Mouse (Mus musculus): ENCODE results near the gene B3gnt6.
"Not testable (repeated sequence)": the region's sequence is repeated elsewhere in the genome, so short reads cannot be mapped to it uniquely, and the experiment has no call there.

The B3gnt6 gene

GRCm38 (mm10) chr7:98199381-98199780 lies at the start of gene B3gnt6:
B3gnt6 (minus strand) TSS chr7:98199481.
- no peak for DNase-seq

DNA sequence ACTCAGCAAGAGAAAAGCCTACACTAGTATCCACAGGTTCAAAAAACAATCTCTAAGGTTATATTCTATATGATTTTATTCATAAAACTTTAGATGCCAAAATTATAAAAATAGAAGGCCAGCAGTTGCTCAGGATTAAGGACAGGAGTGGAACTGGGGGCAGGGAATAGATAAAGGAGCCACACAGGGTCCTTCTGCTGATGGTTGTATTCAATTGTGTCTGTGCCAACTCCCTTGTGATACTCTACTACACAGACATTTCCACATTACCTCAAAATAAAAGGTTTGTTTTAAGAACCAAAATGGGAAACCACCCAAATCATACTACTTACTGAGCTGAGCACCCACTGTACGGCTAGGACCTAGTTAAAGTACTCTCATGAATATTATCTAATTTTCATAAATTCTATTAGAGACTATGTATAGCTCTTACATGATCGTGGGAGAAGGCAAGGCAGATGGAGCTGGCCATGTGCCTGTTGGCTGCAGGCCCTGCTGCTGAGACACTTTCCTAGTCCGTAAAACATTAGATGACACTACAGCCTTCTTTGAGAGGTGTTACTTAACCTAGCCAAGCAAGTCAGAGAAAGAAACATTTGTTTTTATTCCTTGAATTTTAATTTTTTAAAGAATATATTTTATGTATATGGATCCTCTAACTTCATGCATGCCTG lies 37.5 kb upstream of the B3gnt6 start:
- DNase-seq: no peak

DNA sequence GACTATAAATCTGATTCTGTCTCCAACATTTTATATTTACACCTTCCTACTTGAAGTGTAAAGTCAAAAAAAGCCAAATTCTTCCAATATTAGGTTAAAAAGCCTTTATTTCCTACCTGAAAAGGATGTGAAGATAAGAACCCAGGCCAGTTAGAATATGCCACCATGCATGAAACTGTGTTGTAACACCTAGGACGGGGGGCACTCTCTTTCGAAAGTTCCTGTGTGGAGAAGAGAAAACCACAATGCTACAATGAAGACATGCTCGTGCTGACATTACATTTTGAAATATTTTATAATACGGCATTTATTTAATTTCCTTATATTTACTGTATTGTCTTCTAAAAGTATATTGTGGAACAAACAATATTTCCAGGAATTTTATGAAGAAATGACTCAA lies 24.5 kb upstream of the B3gnt6 start:
- no peak for DNase-seq

DNA sequence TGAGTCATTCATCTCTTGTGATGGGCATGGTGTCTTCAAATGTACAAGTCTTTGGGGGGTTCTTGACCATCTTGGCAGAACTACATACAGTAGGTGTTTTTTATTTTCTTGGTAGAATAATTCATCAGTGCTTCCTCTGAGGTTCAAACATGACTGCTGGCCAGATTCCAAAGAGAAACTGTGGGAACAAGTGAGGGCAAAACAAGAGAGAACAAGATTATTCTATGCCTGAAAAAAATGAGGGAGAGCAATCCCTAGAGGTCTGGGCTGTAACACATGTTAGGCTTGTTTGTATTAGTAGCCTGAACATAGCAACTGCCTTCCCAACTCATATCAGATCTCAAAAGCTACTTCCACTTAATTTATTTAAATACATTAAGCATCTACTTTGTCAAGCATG lies 17.4 kb upstream of the B3gnt6 start:
- no peak for DNase-seq

DNA sequence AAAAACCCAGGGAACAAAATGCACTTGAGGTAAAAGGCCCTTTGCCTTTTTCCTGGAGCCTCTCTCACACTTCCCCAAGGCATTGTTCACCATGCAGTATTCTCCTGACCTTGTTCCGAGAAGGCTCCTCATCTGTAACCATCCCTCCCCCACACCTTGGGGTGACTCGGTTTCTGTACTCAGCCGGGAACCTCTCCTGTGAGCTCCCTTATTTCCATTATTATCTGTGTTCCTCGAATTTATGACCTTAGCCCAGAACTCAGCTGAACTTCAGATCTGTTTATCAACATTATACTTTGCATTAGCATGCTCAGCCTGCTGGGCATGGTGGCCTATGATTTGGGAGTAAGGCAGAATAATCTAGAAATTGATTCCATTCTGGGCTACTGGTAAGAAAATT lies 3.7 kb upstream of the B3gnt6 start:
- DNase-seq: no peak

DNA sequence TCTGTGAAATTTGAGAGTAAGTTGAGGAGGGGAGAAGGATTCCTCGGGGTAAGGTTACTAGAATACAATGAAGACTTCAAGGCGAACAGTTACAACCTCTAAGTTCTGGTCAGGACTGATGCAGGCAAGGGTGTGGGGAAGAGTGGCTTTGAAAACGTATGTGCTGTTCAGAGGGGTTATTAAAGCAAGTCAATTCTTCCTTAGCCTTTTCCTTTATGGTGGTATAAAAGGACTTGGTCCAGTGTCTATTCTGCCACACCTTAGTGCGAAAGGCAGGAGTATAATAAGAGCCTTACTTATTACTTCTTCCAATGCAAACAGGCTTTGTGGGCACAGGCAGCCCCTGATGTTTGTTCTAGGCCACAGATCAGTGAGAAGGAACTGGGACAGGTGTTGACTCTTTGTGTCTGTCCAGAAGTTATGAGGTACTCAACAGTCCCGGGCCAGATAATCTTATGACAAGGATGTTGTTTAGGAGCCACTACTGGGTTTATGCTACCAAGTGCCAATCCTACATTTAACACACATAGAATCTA lies 2.3 kb upstream of the B3gnt6 start:
- DNase-seq: no peak

DNA sequence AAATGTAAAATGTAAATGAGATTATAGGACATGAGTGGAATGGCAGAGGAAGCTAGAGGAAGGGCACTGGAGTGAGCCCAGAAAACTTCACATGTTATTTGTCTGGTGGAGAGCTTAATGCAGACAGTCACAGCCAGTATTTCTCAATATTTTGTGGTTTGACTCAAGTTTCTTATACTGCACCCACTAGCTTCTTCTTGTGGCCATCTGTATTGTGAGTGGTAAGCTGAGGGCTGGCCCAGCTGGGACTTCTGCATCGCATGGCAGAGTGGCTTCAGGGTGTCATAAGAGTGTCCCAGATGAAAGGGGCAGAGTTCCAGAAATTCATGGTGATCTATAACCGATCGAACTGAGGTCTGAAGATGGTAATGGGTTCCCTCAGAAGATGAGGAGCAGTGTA lies 1.1 kb upstream of the B3gnt6 start:
- no peak for DNase-seq

DNA sequence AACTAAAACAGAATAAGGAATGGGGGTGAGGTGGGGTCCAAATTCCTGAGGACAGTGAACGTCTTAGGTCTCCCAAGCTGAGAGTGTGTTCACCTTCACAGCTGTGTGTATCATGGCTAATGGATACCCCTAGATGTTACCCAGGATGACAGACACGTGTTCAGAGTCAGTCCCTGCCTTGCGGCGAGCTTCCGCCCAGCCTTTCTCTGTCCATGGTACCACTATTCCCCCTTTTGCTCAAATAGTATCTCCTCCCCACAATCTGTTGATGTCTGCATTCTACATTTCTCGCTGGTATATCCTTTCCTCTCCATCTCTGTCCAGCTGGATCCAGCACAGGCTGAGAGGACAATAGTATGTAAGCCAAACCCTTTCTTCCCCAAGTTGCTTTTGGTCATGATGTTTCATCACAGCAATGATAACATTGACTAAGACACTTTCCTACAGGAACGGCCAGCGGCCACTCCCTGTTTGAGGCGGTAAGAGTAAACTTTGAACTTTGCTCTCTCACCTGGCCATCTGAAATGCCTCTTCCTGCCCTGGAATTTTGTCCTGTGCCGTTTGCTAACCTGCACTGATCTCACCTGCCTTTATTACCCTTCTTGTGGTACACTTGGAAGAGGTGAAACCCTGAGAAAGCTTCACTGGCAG lies 4.0 kb downstream of the B3gnt6 start:
- DNase-seq: no peak

GRCm38 (mm10) chr7:98194026-98194792 lies 5.1 kb downstream of the B3gnt6 start:
- DNase-seq: no peak

DNA sequence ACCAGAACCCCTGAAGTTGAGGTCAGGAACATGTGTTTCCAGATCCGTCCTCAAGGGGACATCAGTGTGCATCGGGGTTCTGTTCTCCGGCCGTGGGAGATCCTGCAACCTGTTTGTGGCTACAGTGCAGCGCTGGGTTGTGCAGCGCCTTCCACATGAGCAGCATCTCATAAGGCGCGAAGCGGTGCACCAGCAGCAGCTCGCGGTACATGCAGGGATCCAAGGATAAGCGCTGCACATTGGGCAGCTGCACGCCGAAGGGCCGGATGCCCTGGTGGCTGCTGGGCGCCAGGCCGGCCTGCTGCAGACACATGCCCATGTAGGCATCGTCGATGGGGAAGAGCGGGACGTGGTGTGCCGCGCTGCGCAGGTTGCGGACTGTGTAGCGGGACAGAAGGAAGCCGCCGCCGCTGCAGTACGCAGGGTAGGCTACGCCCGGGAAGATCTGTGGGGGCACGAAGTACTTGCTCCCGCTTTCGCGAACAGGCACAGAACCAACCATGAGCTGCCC lies 5.7 kb downstream of the B3gnt6 start:
- peak; percentile 32 for DNase-seq

DNA sequence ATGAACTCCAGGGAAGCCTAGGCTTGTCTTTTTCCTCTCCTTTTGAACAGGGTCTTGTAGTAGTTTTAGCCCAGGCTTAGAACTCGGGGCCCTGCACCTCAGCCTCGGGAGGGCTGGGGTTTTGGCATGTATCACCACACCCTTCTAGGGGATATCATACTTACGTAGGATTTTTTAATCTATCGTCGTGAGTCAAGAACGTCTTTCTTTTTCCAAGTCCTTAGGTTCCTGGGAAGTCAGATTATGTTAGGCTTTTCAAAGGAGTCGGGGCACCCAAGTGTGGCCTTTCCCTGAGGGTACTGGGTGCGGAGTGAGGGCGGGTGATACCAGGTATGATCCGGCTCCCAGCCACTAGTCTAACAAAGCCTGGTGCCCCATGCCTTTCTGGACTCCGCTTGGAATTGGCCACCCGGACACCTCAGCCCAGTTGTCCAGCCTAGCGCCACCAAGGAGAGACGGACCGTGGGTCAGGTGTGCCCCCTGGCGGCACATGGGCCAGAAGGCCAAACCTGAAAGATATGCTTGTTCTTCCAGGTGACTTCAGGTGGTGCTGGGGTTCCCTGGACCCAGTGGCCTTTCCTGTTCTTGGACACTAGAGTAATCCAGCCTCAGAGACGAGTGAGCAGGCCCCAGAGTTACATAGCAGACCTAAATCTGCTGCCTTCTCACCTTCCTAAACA lies 7.6 kb downstream of the B3gnt6 start:
- DNase-seq: peak; percentile 75

- DNase-seq: no peak
Measured at GRCm38 (mm10) chr7:98190578-98190977, 8.7 kb downstream of the B3gnt6 start.

- no peak for DNase-seq
Measured at GRCm38 (mm10) chr7:98189745-98190144, 9.5 kb downstream of the B3gnt6 start.

DNA sequence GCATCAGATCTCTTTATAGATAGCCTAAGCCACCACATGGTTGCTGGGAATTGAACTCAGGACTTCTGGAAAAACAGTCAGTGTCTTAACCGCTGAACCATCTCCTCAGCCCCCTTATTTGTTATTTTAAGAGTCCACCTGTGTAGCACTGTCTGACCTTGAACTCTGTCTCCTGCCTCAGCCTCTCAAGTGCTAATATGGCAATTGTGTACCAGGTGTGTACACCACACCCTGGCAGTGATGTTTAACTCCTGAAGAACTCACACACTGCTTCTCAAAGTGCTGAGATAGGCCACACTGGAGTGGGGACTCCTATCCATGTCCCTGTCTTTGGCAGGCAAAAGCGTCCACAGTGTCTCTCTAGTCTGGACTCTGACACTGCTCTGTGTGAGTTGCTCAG lies 10.6 kb downstream of the B3gnt6 start:
- DNase-seq: no peak

- DNase-seq: no peak
Measured at GRCm38 (mm10) chr7:98188238-98188637, 11.0 kb downstream of the B3gnt6 start.

- DNase-seq: not testable (repeated sequence)
Measured at GRCm38 (mm10) chr7:98187332-98187731, 11.9 kb downstream of the B3gnt6 start.

- DNase-seq: no peak
Measured at GRCm38 (mm10) chr7:98186637-98187036, 12.6 kb downstream of the B3gnt6 start.

GRCm38 (mm10) chr7:98185326-98185725 lies 14.0 kb downstream of the B3gnt6 start:
- peak; percentile 20 for DNase-seq

GRCm38 (mm10) chr7:98178560-98179231 lies 20.6 kb downstream of the B3gnt6 start:
- peak; percentile 33 for DNase-seq

GRCm38 (mm10) chr7:98177929-98178559 lies 21.2 kb downstream of the B3gnt6 start, which contains the start of gene Capn5:
Capn5 (minus strand) TSS chr7:98178274.
- peak; percentile 78 for DNase-seq

- no peak for DNase-seq
Measured at GRCm38 (mm10) chr7:98177566-98177928, 21.7 kb downstream of the B3gnt6 start.

DNA sequence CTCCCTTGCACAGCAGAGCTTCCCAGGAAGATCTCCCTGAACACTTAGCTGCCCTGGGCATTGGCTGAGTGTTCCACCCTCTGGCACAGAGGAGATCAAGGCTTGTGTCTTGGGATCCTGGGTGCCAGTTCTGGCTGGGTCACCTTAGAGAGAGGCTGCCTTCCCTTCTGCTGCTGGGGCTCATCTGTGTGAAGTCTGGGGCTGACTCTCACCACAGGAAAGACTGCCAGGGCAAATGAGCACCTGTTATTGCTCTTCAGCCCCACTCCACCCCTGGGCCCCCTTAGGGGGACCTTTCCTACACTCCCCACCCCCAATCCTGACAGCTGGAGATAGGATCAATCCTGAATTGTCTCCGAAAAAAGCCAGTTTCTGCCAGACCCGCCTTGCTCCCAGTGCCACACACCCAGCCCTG lies 22.2 kb downstream of the B3gnt6 start:
- peak; percentile 10 for DNase-seq
